Mouse (Mus musculus) E14TG2a.4 (cell line): ENCODE results near the gene Ly75.

ENCODE experiments used
- CTCF ChIP-seq: conservative IDR thresholded peaks from 2 replicates; pipeline ENCODE4 v1.5.1; 2014; ENCODE audit warnings: low read length
- NANOG ChIP-seq: IDR thresholded peaks from 2 replicates; pipeline ENCODE4 v1.6.1; 2014; ENCODE audit warnings: borderline replicate concordance, low read length, mixed read lengths
- POU5F1 ChIP-seq: IDR thresholded peaks from 2 replicates; pipeline ENCODE4 v1.6.1; 2014; ENCODE audit warnings: low read length, borderline replicate concordance

DNA sequence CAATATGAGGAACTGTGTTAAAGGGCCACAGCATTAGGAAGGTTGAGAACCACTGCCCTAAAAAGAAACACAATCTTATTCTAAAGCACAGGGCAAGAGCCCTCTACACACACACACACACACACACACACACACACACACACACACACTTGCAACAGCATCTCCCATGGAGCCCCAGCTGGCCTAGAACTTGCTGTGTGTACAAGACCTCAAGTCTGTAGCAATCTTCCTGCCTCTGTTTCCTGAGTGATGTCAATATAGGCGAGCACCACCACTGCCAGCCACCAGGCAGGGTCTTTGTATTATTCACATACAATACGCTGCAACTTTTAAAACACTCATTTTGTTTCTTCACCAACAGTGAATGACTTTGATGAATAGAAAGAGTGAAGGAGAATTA lies 24.3 kb upstream of the Ly75 start:
- TF ChIP-seq CTCF (no peak), NANOG (no peak), POU5F1 (no peak)
